In genomic region chr2:150608872-150609560, GRCm38 (mm10) we compare ENCODE assay signal across 8 mouse cellular contexts. TPM values are rescaled to one million over a fixed set of nuclear protein-coding genes. Genes with fewer than 3 reads are reported as not detected.
DNase-seq lines count a peak whose midpoint lies in the region; ATAC-seq lines count a peak whose summit lies in the region.

No protein-coding gene starts in this region.

- H3K4me3 ChIP-seq in limb, embryonic 12.5 days (replicated peaks), result peak overlapping the region; percentile 87
- H3K4me3 ChIP-seq in midbrain, embryonic 14.5 days (replicated peaks; ENCODE audit: low read depth, low read length), result peak overlapping the region; percentile 80

- no peaks in the 10 kb centered on the region for H3K36me3 ChIP-seq in limb, embryonic 12.5 days
- no peaks in the 10 kb centered on the region for H3K36me3 ChIP-seq in midbrain, embryonic 14.5 days (ENCODE audit: control insufficient read depth, insufficient read depth, low read length)

- peak; percentile 82 for DNase-seq in A20 (ENCODE audit: low read depth, low spot score)
- DNase-seq in ZHBTc4 (ENCODE audit: low read depth, low spot score), result peak; percentile 84
- peak; percentile 90 for DNase-seq in embryo, embryonic 10 days (ENCODE audit: low spot score)
- DNase-seq in heart, adult 9 months (ENCODE audit: low spot score in 2 of 2), result peak; percentile 44 to 74
- peak; percentile 88 for DNase-seq in kidney, adult 9 months
- peak; percentile 92 for DNase-seq in midbrain, embryonic 14.5 days
- peak; percentile 42 to 64 for DNase-seq in spleen, postnatal 36 days (ENCODE audit: low spot score in 2 of 2)

- 1% methylated on average over 10 of the region's 10 CpGs for WGBS in limb, embryonic 12.5 days
- WGBS in midbrain, embryonic 14.5 days, result 2% methylated on average over 10 of the region's 10 CpGs

- H3K9ac ChIP-seq in limb, embryonic 12.5 days (replicated peaks), result peak overlapping the region; percentile 37; the same call in 1 of the 2 replicates
- H3K9ac ChIP-seq in midbrain, embryonic 14.5 days (replicated peaks; ENCODE audit: low read length), result peak overlapping the region; percentile 4

- H3K4me2 ChIP-seq in limb, embryonic 12.5 days, result peak overlapping the region; percentile 86
- peak overlapping the region; percentile 67 for H3K4me2 ChIP-seq in midbrain, embryonic 14.5 days (ENCODE audit: low read length)

- ATAC-seq in limb, embryonic 12.5 days (ENCODE audit: insufficient number of reproducible peaks, insufficient read depth, low FRiP score, low TSS enrichment, low read depth), result peak; percentile 65
- peak; percentile 59 for ATAC-seq in midbrain, embryonic 14.5 days (ENCODE audit: low FRiP score, low TSS enrichment)

- H3K9me3 ChIP-seq in limb, embryonic 12.5 days, result no peaks in the 10 kb centered on the region
- H3K9me3 ChIP-seq in midbrain, embryonic 14.5 days (ENCODE audit: control insufficient read depth, low read length), result no peaks in the 10 kb centered on the region

- peaks cover 8% of the 10 kb centered on the region for H3K4me1 ChIP-seq in limb, embryonic 12.5 days (replicated peaks)
- peaks cover 9% of the 10 kb centered on the region for H3K4me1 ChIP-seq in midbrain, embryonic 14.5 days (ENCODE audit: control insufficient read depth, insufficient read depth, low read length)

- H3K27me3 ChIP-seq in limb, embryonic 12.5 days, result 0 out of 2 replicates have a peak, but pooled peaks cover 6% of the 10 kb centered on the region
- H3K27me3 ChIP-seq in midbrain, embryonic 14.5 days (ENCODE audit: control insufficient read depth, insufficient read depth, low read length), result no peaks in the 10 kb centered on the region

- 0 out of 2 replicates have a peak overlapping the region, but pooled peaks have one; percentile 20 for H3K27ac ChIP-seq in limb, embryonic 12.5 days
- 0 out of 2 replicates have a peak overlapping the region, but pooled peaks have one; percentile 5 for H3K27ac ChIP-seq in midbrain, embryonic 14.5 days (replicated peaks; ENCODE audit: low read depth, low read length)

RNA-seq across cellular contexts. Expression of gene Apmap, which starts 0.6 kb away (rescaled TPM):
- 23.0 and 23.2 TPM in 2 replicates for polyA plus RNA-seq in limb, embryonic 12.5 days (2016; fragmentation: Nextera tagmentation; extraction: Ambion mirVana)
- 33.4 and 42.5 TPM in 2 replicates for polyA plus RNA-seq in midbrain, embryonic 14.5 days (2014; fragmentation: Nextera tagmentation; extraction: Ambion mirVana)

RNA-seq across cellular contexts. Expression of gene Cst7, which starts 38.8 kb away (rescaled TPM):
- 0.29 and 0.37 TPM in 2 replicates for polyA plus RNA-seq in limb, embryonic 12.5 days (2016; fragmentation: Nextera tagmentation; extraction: Ambion mirVana)
- 0.30 and 0.58 TPM in 2 replicates for polyA plus RNA-seq in midbrain, embryonic 14.5 days (2014; fragmentation: Nextera tagmentation; extraction: Ambion mirVana)

RNA-seq across cellular contexts. Expression of gene Acss1, which starts 59.3 kb away (rescaled TPM):
- polyA plus RNA-seq in limb, embryonic 12.5 days (2016; fragmentation: Nextera tagmentation; extraction: Ambion mirVana), result 4.8 and 5.2 TPM in 2 replicates
- polyA plus RNA-seq in midbrain, embryonic 14.5 days (2014; fragmentation: Nextera tagmentation; extraction: Ambion mirVana), result 15.2 and 19.9 TPM in 2 replicates

Comparison
In these comparisons a context has a peak if more than half of its experiments do, and no peak if none do; other contexts are left out.
1. Peak in every context shown above with its lines: DNase-seq, ATAC-seq, H3K4me3 ChIP-seq and H3K27ac ChIP-seq.